Mouse (Mus musculus) spleen, postnatal 14 days (tissue): Measurements from ENCODE around the gene Plekhg6.
A peak's percentile ranks its signal among the peaks of the same experiment; 100 is the strongest.

Experiments
- DNase-seq, 2 experiments: peaks; one replicate each; pipeline ENCODE4 v3.0.0; 2021 to 2022; ENCODE audit warnings: low spot score in 2 of 2

Gene Plekhg6

GRCm38 (mm10) chr6:125385066-125385974 lies 4.7 kb upstream of the Plekhg6 start:
- no peak for DNase-seq

- no peak for DNase-seq
These were observed 1.4 kb upstream of the Plekhg6 start for GRCm38 (mm10) chr6:125382024-125382423.

GRCm38 (mm10) chr6:125379781-125380180 lies 812 bp downstream of the Plekhg6 start:
- DNase-seq, result no peak

GRCm38 (mm10) chr6:125378621-125379020 lies 2.0 kb downstream of the Plekhg6 start:
- DNase-seq, result no peak

GRCm38 (mm10) chr6:125377582-125378451 lies 2.8 kb downstream of the Plekhg6 start:
- peak in 1 of 2 experiments; percentile 27 for DNase-seq

GRCm38 (mm10) chr6:125377042-125377441 lies 3.6 kb downstream of the Plekhg6 start:
- no peak for DNase-seq

- DNase-seq, result no peak
These were observed 12.7 kb downstream of the Plekhg6 start for GRCm38 (mm10) chr6:125367758-125368371.

GRCm38 (mm10) chr6:125366133-125366532 lies 14.5 kb downstream of the Plekhg6 start:
- DNase-seq, result no peak

- no peak for DNase-seq
These were observed 15.1 kb downstream of the Plekhg6 start for GRCm38 (mm10) chr6:125365522-125365921.

- no peak for DNase-seq
These were observed 16.1 kb downstream of the Plekhg6 start for GRCm38 (mm10) chr6:125364448-125364847.

GRCm38 (mm10) chr6:125363451-125364242 lies 16.9 kb downstream of the Plekhg6 start:
- no peak for DNase-seq

GRCm38 (mm10) chr6:125363021-125363420 lies 17.6 kb downstream of the Plekhg6 start:
- no peak for DNase-seq

GRCm38 (mm10) chr6:125361467-125362291 lies 18.9 kb downstream of the Plekhg6 start:
- no peak for DNase-seq

- no peak for DNase-seq
These were observed 19.7 kb downstream of the Plekhg6 start for GRCm38 (mm10) chr6:125360846-125361245.

- no peak for DNase-seq
These were observed 20.6 kb downstream of the Plekhg6 start for GRCm38 (mm10) chr6:125359999-125360398.

GRCm38 (mm10) chr6:125357334-125357733 lies 23.3 kb downstream of the Plekhg6 start:
- DNase-seq, result no peak

GRCm38 (mm10) chr6:125356264-125356663 lies 24.3 kb downstream of the Plekhg6 start:
- no peak for DNase-seq

GRCm38 (mm10) chr6:125355197-125355741 lies 25.3 kb downstream of the Plekhg6 start:
- no peak for DNase-seq

- no peak for DNase-seq
These were observed 26.0 kb downstream of the Plekhg6 start for GRCm38 (mm10) chr6:125354352-125355151.
